Mouse (Mus musculus) lung, postnatal 0 days (tissue): ENCODE data around the gene Scarf1.

ENCODE experiments used
- CTCF ChIP-seq: IDR thresholded peaks from 2 replicates; pipeline ENCODE4 v1.5.1; 2016; ENCODE audit warnings: antibody characterized with exemption, mild to moderate bottlenecking
- EP300 ChIP-seq: IDR thresholded peaks from 2 replicates; pipeline ENCODE4 v1.6.1; 2016; ENCODE audit warnings: antibody characterized with exemption, mild to moderate bottlenecking, control low read depth

- TF ChIP-seq CTCF = no peak
- no peak for TF ChIP-seq EP300
These were observed 46.6 kb downstream of the Scarf1 start for GRCm38 (mm10) chr11:75559870-75560504.
